Mouse (Mus musculus): Measurements from ENCODE around the gene Sik2.

GRCm38 (mm10) chr9:50882183-50882582 is 126.7 kb downstream of the Sik2 start:
- no peak for TF ChIP-seq CHD2 (IDR thresholded peaks at IDR 0.05; ENCODE audit: low read depth, low read length)
- TF ChIP-seq MAFK (IDR thresholded peaks at IDR 0.05; ENCODE audit: insufficient read depth, low read depth, low read length), result no peak

Data from ES-E14 (cell line).